Mouse (Mus musculus): Measurements from ENCODE around the gene Pdcd2. TPM values are rescaled to one million over a fixed set of nuclear protein-coding genes. Genes with fewer than 3 reads are reported as not detected.

Gene Pdcd2
- total RNA-seq, 2 experiments from 2014 or later = 23.2 to 24.3 TPM

DNA sequence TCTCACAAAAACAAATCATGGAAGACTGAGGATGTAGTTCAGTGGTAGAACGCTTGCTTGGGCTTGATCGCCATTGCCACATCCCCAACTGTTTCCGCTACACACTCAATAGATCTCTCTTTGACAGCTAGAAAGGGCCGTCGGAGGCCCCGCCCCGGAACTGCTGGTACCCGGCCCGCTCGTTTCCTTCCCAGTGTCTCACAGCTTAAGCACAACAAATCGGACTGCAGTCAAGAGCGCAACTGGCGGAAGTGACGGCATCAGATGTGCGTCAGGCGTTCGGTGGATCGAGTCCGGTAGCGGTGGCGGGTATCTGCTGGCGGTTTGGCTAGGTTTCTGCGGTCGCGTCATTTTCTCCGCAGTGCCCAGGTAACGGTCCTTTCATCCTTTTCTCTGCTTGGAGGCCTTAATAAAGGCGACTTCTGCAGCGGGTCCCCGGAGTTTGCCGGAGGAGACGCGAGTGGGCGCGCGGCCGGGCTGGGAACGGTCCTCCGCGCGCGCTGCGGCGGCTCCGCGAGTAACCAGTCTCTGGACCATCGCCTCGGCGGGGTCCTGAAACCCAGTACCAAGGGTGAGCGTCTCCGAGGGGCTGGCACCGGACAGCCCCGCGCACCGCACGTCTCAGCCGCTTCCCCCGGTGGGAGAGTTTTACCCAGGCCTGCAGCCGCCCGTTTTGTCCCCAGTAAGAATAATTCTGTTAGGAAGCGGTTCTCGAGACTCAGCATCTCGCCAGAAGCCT, 27.3 kb downstream of the Pdcd2 start, which contains the start of the genes Psmb1 and Tbp:
Gene Psmb1 (minus strand): TSS at position 96 of the 739 bp plus-strand sequence.
Gene Tbp (plus strand): TSS at position 233 of the 739 bp plus-strand sequence.
- DNase-seq = peak; percentile 97
- intact Hi-C loops (cut with DNase I) = loop anchor here (10.0 kb wide), 1 partner anchor 245 kb away; no protein-coding TSS in a partner anchor

DNA sequence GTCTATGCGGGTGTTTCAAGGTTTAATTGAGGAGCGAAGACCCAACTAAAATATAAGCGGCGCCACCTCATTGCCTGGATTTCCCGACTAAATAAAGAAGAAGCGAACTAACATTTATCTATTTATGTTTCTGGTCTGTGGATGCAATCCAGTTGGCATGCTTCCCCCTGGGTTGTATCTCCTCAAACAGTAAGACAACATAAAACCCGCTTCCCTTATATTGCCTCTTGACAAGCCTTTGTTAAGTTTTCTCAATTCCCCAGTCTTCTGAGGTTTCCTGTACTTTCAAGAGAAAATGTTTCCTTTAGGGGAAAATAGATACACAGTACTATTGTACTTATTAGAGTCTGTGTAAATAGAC, 28.4 kb downstream of the Pdcd2 start:
- intact Hi-C loops (cut with DNase I) = no loop called here
- no peak for DNase-seq

DNA sequence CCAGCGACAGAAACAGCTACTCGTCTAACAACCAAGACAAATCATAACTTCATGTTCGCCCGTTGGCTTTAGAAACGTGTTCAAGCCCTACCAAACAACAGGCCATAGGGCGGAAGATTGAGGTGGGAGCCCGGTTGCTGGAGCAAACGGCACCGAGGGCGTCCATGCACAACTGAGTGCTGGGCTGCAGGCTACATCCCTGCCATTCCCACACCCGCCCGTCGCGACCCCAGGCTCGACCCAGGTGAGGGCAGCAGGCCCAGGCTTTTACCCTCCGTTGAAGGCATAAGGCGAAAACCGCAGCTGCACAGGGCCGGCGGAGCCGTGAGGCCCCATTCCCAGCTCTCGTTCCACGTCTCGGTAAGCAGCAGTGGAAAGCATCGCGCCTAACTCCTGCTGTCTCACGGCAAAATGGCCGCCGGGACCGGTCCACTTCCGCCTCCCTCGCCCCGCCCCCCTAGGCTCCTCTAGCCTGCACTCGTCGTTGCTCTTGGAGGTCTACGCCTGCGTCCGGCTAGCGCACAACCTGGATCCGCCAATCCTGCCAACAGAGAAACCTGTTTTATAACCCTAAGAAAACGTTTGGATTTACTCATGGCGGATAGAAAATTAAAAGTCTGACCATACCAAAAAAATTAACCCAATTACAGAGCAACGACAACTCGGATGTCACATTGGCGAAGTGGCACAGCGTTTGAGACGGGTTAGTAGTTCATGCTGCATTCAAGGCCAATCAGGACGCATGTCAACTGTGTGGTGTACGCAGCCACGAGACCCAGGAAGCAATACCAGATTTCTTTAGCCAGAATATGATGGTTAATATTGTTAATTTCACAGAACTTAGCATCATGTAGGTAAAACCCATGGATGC, 29.0 kb downstream of the Pdcd2 start:
- intact Hi-C loops (cut with DNase I) = no loop called here
- DNase-seq = peak; percentile 96

DNA sequence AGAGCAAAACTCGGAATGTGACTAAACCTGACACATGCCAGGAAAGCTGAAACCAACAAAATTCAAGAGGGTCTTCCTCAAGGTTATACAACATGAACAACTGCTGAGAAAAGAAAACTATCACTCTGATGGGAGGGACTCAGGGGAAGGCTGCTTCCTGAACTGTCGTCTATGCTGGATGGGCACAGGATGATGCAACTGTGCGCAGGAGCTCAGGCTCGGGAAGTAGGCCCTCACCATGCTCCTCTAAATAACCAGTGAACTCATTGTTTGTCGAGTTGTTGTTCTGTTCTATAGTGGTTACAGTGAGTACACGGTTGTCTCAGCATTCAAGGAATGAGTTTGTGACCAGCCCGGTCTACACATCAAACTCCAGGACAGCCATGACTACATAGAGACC, 36.6 kb downstream of the Pdcd2 start:
- no peak for DNase-seq
- intact Hi-C loops (cut with DNase I) = no loop called here

DNA sequence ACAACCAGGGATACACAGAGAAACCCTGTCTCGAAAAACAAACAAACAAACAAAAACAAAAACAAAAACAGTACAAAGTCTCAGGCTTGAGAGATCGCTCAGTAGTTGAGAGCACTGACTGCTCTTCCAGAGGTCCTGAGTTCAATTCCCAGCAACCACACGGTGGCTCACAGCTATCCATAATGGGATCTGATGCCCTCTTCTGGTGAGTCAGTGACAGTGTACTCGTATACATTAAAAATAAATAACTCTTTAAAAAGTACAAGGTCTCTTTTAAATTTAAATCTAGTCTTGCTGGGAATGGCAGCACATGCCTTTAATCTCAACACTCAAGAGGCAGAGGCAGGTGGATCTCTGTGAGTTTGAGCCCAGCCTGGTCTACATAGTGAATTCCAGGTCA, 54.4 kb downstream of the Pdcd2 start:
- no peak for DNase-seq
- intact Hi-C loops (cut with DNase I) = no loop called here

Other genes starting within 250 kb of the Pdcd2 start
- gene Dll1, start 150.4 kb downstream of the Pdcd2 start, total RNA-seq (2021) = 10 to 100 TPM; 18.9 to 20.8 TPM
- 10 to 100 TPM; 39.8 to 40.4 TPM for gene Fam120b, start 131.1 kb downstream of the Pdcd2 start, total RNA-seq (2021)
- 100 to 1,000 TPM; 135 to 138 TPM for gene Psmb1, start 27.6 kb downstream of the Pdcd2 start, total RNA-seq (2021)
- 10 to 100 TPM; 38.1 to 38.4 TPM for gene Tbp, start 27.4 kb downstream of the Pdcd2 start, total RNA-seq (2021)
- gene Prdm9, start 37.1 kb upstream of the Pdcd2 start, total RNA-seq (2021) = 1 to 10 TPM; 2.8 to 3.2 TPM
- gene Chd1, start 177.7 kb upstream of the Pdcd2 start, total RNA-seq (2021) = 10 to 100 TPM; 28.5 to 29.1 TPM